Mouse (Mus musculus) heart, embryonic 10.5 days (tissue): Measurements from ENCODE around the gene Clic5. TPM values are rescaled to one million over a fixed set of nuclear protein-coding genes. Genes with fewer than 3 reads are reported as not detected.

Experiments used
- DNase-seq: peaks from one replicate; pipeline ENCODE4 v3.0.0-alpha.2; 2017; ENCODE audit warnings: low spot score
- H3K27ac ChIP-seq: fragments of 300-500 bp; sonication (generic); 2 replicates; pipeline ENCODE4 v1.5.1; 2016; ENCODE audit warnings: mild to moderate bottlenecking
- H3K27me3 ChIP-seq: fragments of 300-500 bp; sonication (generic); 2 replicates; pipeline ENCODE4 v1.6.1; 2016; ENCODE audit warnings: mild to moderate bottlenecking; ENCODE audit not compliant: poor library complexity, insufficient read depth, severe bottlenecking
- H3K36me3 ChIP-seq: fragments of 300-500 bp; sonication (generic); 2 replicates; pipeline ENCODE4 v1.6.1; 2016; ENCODE audit warnings: mild to moderate bottlenecking, moderate library complexity
- H3K4me1 ChIP-seq: fragments of 300-500 bp; sonication (generic); 2 replicates; pipeline ENCODE4 v1.6.1; 2016; ENCODE audit warnings: mild to moderate bottlenecking
- H3K4me3 ChIP-seq: fragments of 300-500 bp; sonication (generic); 2 replicates; pipeline ENCODE4 v1.5.1; 2016; ENCODE audit warnings: mild to moderate bottlenecking, moderate library complexity
- H3K9me3 ChIP-seq: fragments of 300-500 bp; sonication (generic); 2 replicates; pipeline ENCODE4 v1.6.1; 2016; ENCODE audit warnings: mild to moderate bottlenecking, moderate library complexity
- WGBS: fragments of 180-500 bp; shearing (Covaris S2); methylation state at CpG from one replicate; pipeline ENCODE4 v1.1.7; 2016; 5-methylcytosine and 5-hydroxymethylcytosine counted together
- polyA plus RNA-seq: library from polyadenylated mRNA; unstranded; fragments of >200 nt; fragmentation: Nextera tagmentation; extraction: Ambion mirVana; gene quantifications from 2 replicates; pipeline ENCODE4 v1.2.1, GENCODE M21; 2016

Clic5 gene
- polyA plus RNA-seq, 1 experiment from 2014 or later = 3.3 TPM

- peaks cover 28% of the 10 kb centered on the region for H3K27me3 ChIP-seq
- WGBS = 65% methylated on average over 4 of the region's 4 CpGs
- no peaks in the 10 kb centered on the region for H3K4me1 ChIP-seq
- peaks cover 8% of the 10 kb centered on the region; the same call in 1 of the 2 replicates for H3K9me3 ChIP-seq
- H3K36me3 ChIP-seq = peaks cover 12% of the 10 kb centered on the region; the same call in 1 of the 2 replicates
- no peak overlapping the region for H3K4me3 ChIP-seq
- no peak for DNase-seq
- no peak overlapping the region for H3K27ac ChIP-seq
Observed at GRCm38 (mm10) chr17:44249544-44249943, 61.2 kb downstream of the Clic5 start.

GRCm38 (mm10) chr17:44252653-44253052 lies 64.3 kb downstream of the Clic5 start:
- no peak for DNase-seq
- peaks cover 33% of the 10 kb centered on the region for H3K27me3 ChIP-seq
- peaks cover 12% of the 10 kb centered on the region; the same call in 1 of the 2 replicates for H3K36me3 ChIP-seq
- 45% methylated on average over 3 of the region's 3 CpGs for WGBS
- H3K4me1 ChIP-seq = peaks cover 5% of the 10 kb centered on the region
- no peak overlapping the region for H3K4me3 ChIP-seq
- peaks cover 8% of the 10 kb centered on the region; the same call in 1 of the 2 replicates for H3K9me3 ChIP-seq
- no peak overlapping the region for H3K27ac ChIP-seq

- no peak for DNase-seq
- H3K4me1 ChIP-seq = peaks cover 5% of the 10 kb centered on the region
- no peak overlapping the region for H3K27ac ChIP-seq
- 55% methylated on average over 8 of the region's 8 CpGs for WGBS
- peaks cover 43% of the 10 kb centered on the region for H3K27me3 ChIP-seq
- H3K4me3 ChIP-seq = no peak overlapping the region
- H3K9me3 ChIP-seq = peaks cover 8% of the 10 kb centered on the region; the same call in 1 of the 2 replicates
- H3K36me3 ChIP-seq = peaks cover 12% of the 10 kb centered on the region; the same call in 1 of the 2 replicates
Observed at GRCm38 (mm10) chr17:44254698-44255097, 66.3 kb downstream of the Clic5 start.

GRCm38 (mm10) chr17:44256583-44256982 lies 68.2 kb downstream of the Clic5 start:
- peak; percentile 89 for DNase-seq
- H3K27me3 ChIP-seq = peaks cover 58% of the 10 kb centered on the region
- H3K4me1 ChIP-seq = peaks cover 5% of the 10 kb centered on the region
- 3% methylated on average over 6 of the region's 6 CpGs for WGBS
- no peaks in the 10 kb centered on the region for H3K36me3 ChIP-seq
- H3K9me3 ChIP-seq = no peaks in the 10 kb centered on the region
- no peak overlapping the region for H3K27ac ChIP-seq
- H3K4me3 ChIP-seq = no peak overlapping the region

GRCm38 (mm10) chr17:44259245-44259644 lies 70.9 kb downstream of the Clic5 start:
- Histone ChIP-seq H3K4me3 (no peak overlapping the region), H3K9me3 (no peaks in the 10 kb centered on the region), H3K27ac (no peak overlapping the region), H3K4me1 (peaks cover 5% of the 10 kb centered on the region), H3K27me3 (peaks cover 51% of the 10 kb centered on the region), H3K36me3 (no peaks in the 10 kb centered on the region)
- DNase-seq = no peak
- WGBS = 34% methylated on average over 6 of the region's 6 CpGs

GRCm38 (mm10) chr17:44261594-44262202 lies 73.3 kb downstream of the Clic5 start:
- WGBS = 32% methylated on average over 9 of the region's 15 CpGs

GRCm38 (mm10) chr17:44270043-44270442 lies 81.7 kb downstream of the Clic5 start:
- no peak overlapping the region for H3K4me3 ChIP-seq
- 93% methylated on average over 7 of the region's 7 CpGs for WGBS
- no peaks in the 10 kb centered on the region for H3K4me1 ChIP-seq

More at GRCm38 (mm10) chr17:44261594-44262202, 73.3 kb downstream of the Clic5 start:
- H3K27me3 ChIP-seq = peaks cover 40% of the 10 kb centered on the region
- no peaks in the 10 kb centered on the region for H3K36me3 ChIP-seq
- no peaks in the 10 kb centered on the region for H3K9me3 ChIP-seq
- peaks cover 5% of the 10 kb centered on the region for H3K4me1 ChIP-seq
- no peak overlapping the region for H3K27ac ChIP-seq
- DNase-seq = peak; percentile 89
- H3K4me3 ChIP-seq = peak overlapping the region; percentile 27; the same call in 1 of the 2 replicates

GRCm38 (mm10) chr17:44271426-44271825 lies 83.0 kb downstream of the Clic5 start:
- peaks cover 7% of the 10 kb centered on the region; the same call in 1 of the 2 replicates for H3K36me3 ChIP-seq
- H3K27ac ChIP-seq = no peak overlapping the region
- H3K4me1 ChIP-seq = no peaks in the 10 kb centered on the region
- H3K4me3 ChIP-seq = no peak overlapping the region
- no peak for DNase-seq
- H3K27me3 ChIP-seq = no peaks in the 10 kb centered on the region
- 81% methylated on average over 3 of the region's 3 CpGs for WGBS
- no peaks in the 10 kb centered on the region for H3K9me3 ChIP-seq

More at GRCm38 (mm10) chr17:44270043-44270442, 81.7 kb downstream of the Clic5 start:
- Histone ChIP-seq H3K27me3 (no peaks in the 10 kb centered on the region), H3K36me3 (no peaks in the 10 kb centered on the region), H3K9me3 (no peaks in the 10 kb centered on the region), H3K27ac (no peak overlapping the region)
- no peak for DNase-seq

- Histone ChIP-seq H3K4me3 (no peak overlapping the region), H3K9me3 (no peaks in the 10 kb centered on the region), H3K36me3 (peaks cover 7% of the 10 kb centered on the region; the same call in 1 of the 2 replicates), H3K27ac (no peak overlapping the region), H3K27me3 (no peaks in the 10 kb centered on the region), H3K4me1 (no peaks in the 10 kb centered on the region)
- no peak for DNase-seq
Observed at GRCm38 (mm10) chr17:44274804-44275203, 86.4 kb downstream of the Clic5 start.

GRCm38 (mm10) chr17:44288320-44288719 lies 99.9 kb downstream of the Clic5 start:
- Histone ChIP-seq H3K9me3 (no peaks in the 10 kb centered on the region), H3K27me3 (no peaks in the 10 kb centered on the region), H3K4me3 (no peak overlapping the region), H3K4me1 (no peaks in the 10 kb centered on the region), H3K36me3 (no peaks in the 10 kb centered on the region), H3K27ac (no peak overlapping the region)
- 98% methylated on average over 1 of the region's 1 CpGs for WGBS
- no peak for DNase-seq

GRCm38 (mm10) chr17:44297221-44297620 lies 108.8 kb downstream of the Clic5 start:
- no peaks in the 10 kb centered on the region for H3K9me3 ChIP-seq
- peaks cover 18% of the 10 kb centered on the region for H3K4me1 ChIP-seq
- no peak overlapping the region for H3K4me3 ChIP-seq
- WGBS = 67% methylated on average over 1 of the region's 1 CpGs
- no peak overlapping the region for H3K27ac ChIP-seq
- no peak for DNase-seq
- H3K27me3 ChIP-seq = no peaks in the 10 kb centered on the region
- H3K36me3 ChIP-seq = no peaks in the 10 kb centered on the region

GRCm38 (mm10) chr17:44300236-44300635 lies 111.9 kb downstream of the Clic5 start:
- Histone ChIP-seq H3K27me3 (peaks cover 10% of the 10 kb centered on the region), H3K9me3 (no peaks in the 10 kb centered on the region), H3K27ac (0 out of 2 replicates have a peak overlapping the region, but pooled peaks have one; percentile 17), H3K4me1 (peaks cover 18% of the 10 kb centered on the region), H3K4me3 (peak overlapping the region; percentile 34; the same call in 1 of the 2 replicates), H3K36me3 (no peaks in the 10 kb centered on the region)
- DNase-seq = no peak
- 41% methylated on average over 5 of the region's 5 CpGs for WGBS

GRCm38 (mm10) chr17:44300723-44301122 lies 112.3 kb downstream of the Clic5 start:
- DNase-seq = peak; percentile 89
- Histone ChIP-seq H3K36me3 (no peaks in the 10 kb centered on the region), H3K9me3 (no peaks in the 10 kb centered on the region), H3K27ac (peak overlapping the region; percentile 64), H3K4me1 (peaks cover 18% of the 10 kb centered on the region), H3K27me3 (peaks cover 13% of the 10 kb centered on the region), H3K4me3 (peak overlapping the region; percentile 34; the same call in 1 of the 2 replicates)
- 8% methylated on average over 4 of the region's 4 CpGs for WGBS
